Mouse (Mus musculus): ENCODE results near the gene Ski. TPM values are rescaled to one million over a fixed set of nuclear protein-coding genes. Genes with fewer than 3 reads are reported as not detected.

The Ski gene
- polyA plus RNA-seq, 1 experiment from 2014 or later: 14.5 TPM

DNA sequence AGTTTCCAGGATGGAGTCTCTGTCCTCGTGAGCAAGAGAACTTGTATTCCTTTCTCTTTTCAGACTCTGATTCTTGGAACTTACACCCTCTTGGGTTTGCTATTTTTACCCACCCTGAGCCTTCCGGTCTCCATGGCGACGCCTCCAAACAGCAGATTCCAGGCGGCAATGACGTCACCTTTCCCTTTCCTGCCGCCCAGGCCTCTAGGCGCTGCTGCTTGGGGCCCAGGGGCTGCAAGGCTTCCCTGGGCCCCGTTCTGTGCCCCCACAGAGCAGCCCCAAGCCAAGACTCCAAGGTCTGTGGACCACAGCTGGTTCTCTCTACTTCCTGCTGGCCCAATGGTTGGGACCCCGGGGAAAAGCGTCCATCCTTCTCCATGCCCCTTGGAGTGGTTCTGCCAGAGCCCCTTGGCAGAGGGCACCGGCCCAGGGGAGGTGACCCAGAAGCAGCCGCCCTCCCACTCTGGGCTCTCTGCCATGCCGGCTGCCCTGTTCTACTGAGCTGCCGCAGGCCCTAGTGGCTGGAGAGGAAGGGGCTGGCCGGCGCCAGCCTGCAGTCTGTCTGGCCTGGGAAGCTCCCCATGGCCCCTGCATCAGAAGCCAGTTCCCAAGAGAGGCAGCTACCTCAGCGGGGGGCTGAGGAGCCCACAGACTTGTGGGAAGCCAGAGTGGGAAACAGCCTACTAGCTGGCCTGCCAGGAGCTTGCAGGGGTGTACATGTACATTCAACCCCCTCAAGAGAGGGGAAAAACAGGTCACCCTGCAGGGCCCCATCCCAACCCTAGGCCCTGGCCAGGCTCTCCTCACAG lies 13.1 kb upstream of the Ski start:
- Histone ChIP-seq H3K9me3 (ENCODE audit: low read length) (no peaks in the 10 kb centered on the region), H3K4me3 (ENCODE audit: low read length) (no peak overlapping the region), H3K27me3 (ENCODE audit: insufficient read depth, low read length) (no peaks in the 10 kb centered on the region), H3K27ac (ENCODE audit: low read length) (peak overlapping the region; percentile 99), H3K4me2 (replicated peaks; ENCODE audit: low read depth, low read length) (peak overlapping the region; percentile 42), H3K36me3 (ENCODE audit: insufficient read depth, low read length) (no peaks in the 10 kb centered on the region), H3K4me1 (ENCODE audit: insufficient read depth, low read length) (peaks cover 59% of the 10 kb centered on the region), H3K9ac (replicated peaks; ENCODE audit: low read length) (peak overlapping the region; percentile 67)
- peak; percentile 74 for ATAC-seq (ENCODE audit: low FRiP score, low TSS enrichment)
- 11% methylated on average over 18 of the region's 18 CpGs for WGBS

DNA sequence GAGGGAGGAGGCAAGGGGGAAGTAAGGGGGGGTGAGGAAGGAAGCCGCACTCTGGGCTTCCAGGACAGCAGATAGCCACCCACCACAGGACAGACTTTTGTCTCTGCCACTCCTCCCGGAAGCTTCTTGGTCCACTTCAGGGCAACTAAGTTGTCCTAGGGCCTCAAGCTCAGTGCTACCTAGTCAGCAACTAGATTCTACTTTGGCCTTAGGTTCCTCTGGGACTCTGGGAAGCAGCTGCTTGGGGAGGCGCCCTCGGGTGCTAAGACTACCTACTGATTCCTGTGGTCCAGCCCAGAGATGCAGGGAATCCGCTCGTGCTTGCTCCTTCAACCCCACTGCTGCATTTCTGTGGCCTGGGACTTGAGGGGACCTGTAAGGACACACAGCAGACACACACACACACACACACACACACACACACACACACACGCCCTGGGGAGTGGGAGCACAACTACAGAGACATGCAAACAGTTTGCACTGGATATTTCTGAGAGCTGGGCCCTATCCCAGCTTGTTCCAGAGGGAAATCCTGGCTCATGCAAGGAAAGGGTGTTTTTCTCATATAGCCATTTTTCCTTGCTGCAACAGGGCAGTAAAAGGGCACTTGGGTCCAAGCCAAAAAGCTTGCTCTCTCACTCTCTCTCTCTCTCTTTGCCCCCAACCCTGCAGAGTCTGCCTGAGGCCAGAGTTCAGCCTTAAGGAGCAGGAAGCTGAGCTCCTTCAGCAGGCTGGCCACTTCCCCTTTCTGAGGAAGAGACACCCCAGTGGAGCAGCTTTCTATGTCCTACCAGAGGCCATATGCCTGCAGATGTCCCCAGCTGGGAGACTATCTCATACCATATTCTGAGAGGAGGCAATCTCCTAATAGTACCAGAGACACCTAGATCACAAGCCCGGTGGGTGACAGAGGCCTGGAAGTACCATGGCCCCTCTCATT lies 12.2 kb upstream of the Ski start:
- Histone ChIP-seq H3K4me1 (ENCODE audit: insufficient read depth, low read length) (peaks cover 59% of the 10 kb centered on the region), H3K9ac (replicated peaks; ENCODE audit: low read length) (peak overlapping the region; percentile 67), H3K4me3 (ENCODE audit: low read length) (no peak overlapping the region), H3K9me3 (ENCODE audit: low read length) (no peaks in the 10 kb centered on the region), H3K27ac (ENCODE audit: low read length) (peak overlapping the region; percentile 99), H3K36me3 (ENCODE audit: insufficient read depth, low read length) (no peaks in the 10 kb centered on the region), H3K27me3 (ENCODE audit: insufficient read depth, low read length) (no peaks in the 10 kb centered on the region), H3K4me2 (replicated peaks; ENCODE audit: low read depth, low read length) (peak overlapping the region; percentile 42)
- 49% methylated on average over 8 of the region's 8 CpGs for WGBS
- ATAC-seq (ENCODE audit: low FRiP score, low TSS enrichment): peak; percentile 20; the same call in 1 of the 2 replicates

DNA sequence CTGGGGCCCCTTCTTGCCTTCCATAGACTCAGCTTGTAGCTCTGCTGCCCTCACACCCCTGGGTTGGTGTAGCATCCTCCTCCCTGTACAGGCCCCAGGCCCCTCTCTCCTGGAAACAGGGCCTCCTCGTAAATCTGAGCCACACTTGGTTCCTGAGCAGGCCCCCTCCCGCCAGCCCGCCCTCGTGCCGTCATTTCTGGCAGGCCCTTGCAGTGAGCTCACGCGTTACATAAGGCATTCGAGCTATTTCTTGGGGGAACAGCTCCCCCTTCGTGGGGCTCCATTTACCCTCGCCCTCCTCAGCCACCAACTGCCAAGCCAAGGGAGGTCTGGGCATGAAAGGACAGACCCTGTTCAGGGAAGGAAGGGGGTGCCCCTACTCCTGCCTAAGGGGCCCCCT lies 11.5 kb upstream of the Ski start:
- peak overlapping the region; percentile 67 for H3K9ac ChIP-seq (replicated peaks; ENCODE audit: low read length)
- 5% methylated on average over 10 of the region's 10 CpGs for WGBS
- H3K9me3 ChIP-seq (ENCODE audit: low read length): no peaks in the 10 kb centered on the region
- H3K27me3 ChIP-seq (ENCODE audit: insufficient read depth, low read length): no peaks in the 10 kb centered on the region
- no peaks in the 10 kb centered on the region for H3K36me3 ChIP-seq (ENCODE audit: insufficient read depth, low read length)
- H3K4me1 ChIP-seq (ENCODE audit: insufficient read depth, low read length): peaks cover 59% of the 10 kb centered on the region
- no peak overlapping the region for H3K4me3 ChIP-seq (ENCODE audit: low read length)
- ATAC-seq (ENCODE audit: low FRiP score, low TSS enrichment): peak; percentile 47
- 0 out of 2 replicates have a peak overlapping the region, but pooled peaks have one; percentile 42 for H3K4me2 ChIP-seq (replicated peaks; ENCODE audit: low read depth, low read length)
- peak overlapping the region; percentile 99 for H3K27ac ChIP-seq (ENCODE audit: low read length)

DNA sequence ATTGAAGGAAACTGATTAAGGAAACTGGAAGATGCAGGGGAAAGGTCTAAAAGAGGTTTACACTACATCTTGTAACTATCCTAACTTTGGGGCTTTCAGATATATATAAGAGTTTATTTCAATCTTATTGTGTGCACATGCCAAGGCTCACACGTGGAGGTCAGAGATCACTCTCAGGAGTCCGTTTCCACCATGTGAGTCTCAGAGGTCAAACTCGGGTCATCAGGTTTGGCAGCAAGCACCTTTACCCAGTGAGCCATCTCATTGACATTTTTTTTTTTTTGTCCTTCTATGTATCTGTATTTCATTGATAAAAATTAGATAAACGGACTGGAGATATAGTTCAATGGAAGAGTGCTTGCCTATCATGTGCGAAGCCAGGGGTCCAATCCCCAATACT lies 6.1 kb upstream of the Ski start:
- Histone ChIP-seq H3K27ac (ENCODE audit: low read length) (no peak overlapping the region), H3K4me1 (ENCODE audit: insufficient read depth, low read length) (peaks cover 14% of the 10 kb centered on the region), H3K27me3 (ENCODE audit: insufficient read depth, low read length) (no peaks in the 10 kb centered on the region), H3K36me3 (ENCODE audit: insufficient read depth, low read length) (no peaks in the 10 kb centered on the region), H3K4me3 (ENCODE audit: low read length) (no peak overlapping the region), H3K9ac (replicated peaks; ENCODE audit: low read length) (no peak overlapping the region), H3K9me3 (ENCODE audit: low read length) (no peaks in the 10 kb centered on the region), H3K4me2 (replicated peaks; ENCODE audit: low read depth, low read length) (no peak overlapping the region)
- 71% methylated on average over 5 of the region's 5 CpGs for WGBS
- ATAC-seq (ENCODE audit: low FRiP score, low TSS enrichment): no peak

DNA sequence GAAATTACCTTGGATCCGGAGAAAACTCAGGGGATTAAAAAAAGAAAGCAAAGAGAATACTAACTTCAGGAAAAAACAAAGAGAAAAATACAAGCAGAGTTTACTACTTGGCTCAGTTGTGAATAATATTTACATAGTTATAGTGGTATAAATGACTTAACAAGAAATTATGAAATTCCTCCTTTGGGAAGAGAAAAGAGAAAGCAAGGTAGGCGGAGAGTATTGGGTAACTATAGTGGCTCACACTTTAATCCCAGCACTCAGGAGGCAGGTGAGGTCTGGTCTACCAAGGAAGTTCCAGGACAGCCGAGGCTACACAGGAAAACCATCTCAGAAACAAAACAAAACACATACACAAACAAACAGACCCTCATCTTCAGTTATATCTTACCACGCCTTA lies 5.6 kb upstream of the Ski start:
- 78% methylated on average over 4 of the region's 4 CpGs for WGBS

DNA sequence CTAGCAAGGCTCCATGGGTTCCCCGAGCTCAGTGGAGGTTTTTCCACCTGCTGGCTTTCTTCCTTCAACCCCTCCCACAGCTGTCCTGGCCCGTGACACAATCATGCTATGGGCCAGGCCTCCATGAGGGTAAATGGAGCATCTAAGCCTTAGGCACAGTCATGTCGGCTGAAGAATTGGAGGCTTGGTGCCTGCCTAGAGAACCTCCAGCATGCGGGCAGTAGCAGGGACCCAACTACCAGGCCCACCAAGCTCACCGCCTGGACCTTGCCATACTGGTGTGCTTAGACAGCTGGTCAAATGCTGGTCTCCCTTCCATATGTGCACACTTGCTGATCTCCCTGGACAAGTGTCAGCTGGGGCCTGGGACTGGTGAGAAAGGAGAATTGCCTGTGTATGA lies 3.5 kb upstream of the Ski start:
- Histone ChIP-seq H3K9ac (replicated peaks; ENCODE audit: low read length) (no peak overlapping the region), H3K27ac (ENCODE audit: low read length) (no peak overlapping the region), H3K4me3 (ENCODE audit: low read length) (no peak overlapping the region), H3K4me1 (ENCODE audit: insufficient read depth, low read length) (peaks cover 13% of the 10 kb centered on the region), H3K36me3 (ENCODE audit: insufficient read depth, low read length) (no peaks in the 10 kb centered on the region), H3K4me2 (replicated peaks; ENCODE audit: low read depth, low read length) (no peak overlapping the region), H3K9me3 (ENCODE audit: low read length) (no peaks in the 10 kb centered on the region), H3K27me3 (ENCODE audit: insufficient read depth, low read length) (no peaks in the 10 kb centered on the region)
- ATAC-seq (ENCODE audit: low FRiP score, low TSS enrichment): no peak
- whole genome bisulfite sequencing: 72% methylated on average over 5 of the region's 5 CpGs

More for the DNA sequence above, 5.6 kb upstream of the Ski start:
- ATAC-seq (ENCODE audit: low FRiP score, low TSS enrichment): no peak
- Histone ChIP-seq H3K27ac (ENCODE audit: low read length) (no peak overlapping the region), H3K9me3 (ENCODE audit: low read length) (no peaks in the 10 kb centered on the region), H3K9ac (replicated peaks; ENCODE audit: low read length) (no peak overlapping the region), H3K4me2 (replicated peaks; ENCODE audit: low read depth, low read length) (no peak overlapping the region), H3K36me3 (ENCODE audit: insufficient read depth, low read length) (no peaks in the 10 kb centered on the region), H3K4me3 (ENCODE audit: low read length) (no peak overlapping the region), H3K4me1 (ENCODE audit: insufficient read depth, low read length) (peaks cover 10% of the 10 kb centered on the region), H3K27me3 (ENCODE audit: insufficient read depth, low read length) (no peaks in the 10 kb centered on the region)

DNA sequence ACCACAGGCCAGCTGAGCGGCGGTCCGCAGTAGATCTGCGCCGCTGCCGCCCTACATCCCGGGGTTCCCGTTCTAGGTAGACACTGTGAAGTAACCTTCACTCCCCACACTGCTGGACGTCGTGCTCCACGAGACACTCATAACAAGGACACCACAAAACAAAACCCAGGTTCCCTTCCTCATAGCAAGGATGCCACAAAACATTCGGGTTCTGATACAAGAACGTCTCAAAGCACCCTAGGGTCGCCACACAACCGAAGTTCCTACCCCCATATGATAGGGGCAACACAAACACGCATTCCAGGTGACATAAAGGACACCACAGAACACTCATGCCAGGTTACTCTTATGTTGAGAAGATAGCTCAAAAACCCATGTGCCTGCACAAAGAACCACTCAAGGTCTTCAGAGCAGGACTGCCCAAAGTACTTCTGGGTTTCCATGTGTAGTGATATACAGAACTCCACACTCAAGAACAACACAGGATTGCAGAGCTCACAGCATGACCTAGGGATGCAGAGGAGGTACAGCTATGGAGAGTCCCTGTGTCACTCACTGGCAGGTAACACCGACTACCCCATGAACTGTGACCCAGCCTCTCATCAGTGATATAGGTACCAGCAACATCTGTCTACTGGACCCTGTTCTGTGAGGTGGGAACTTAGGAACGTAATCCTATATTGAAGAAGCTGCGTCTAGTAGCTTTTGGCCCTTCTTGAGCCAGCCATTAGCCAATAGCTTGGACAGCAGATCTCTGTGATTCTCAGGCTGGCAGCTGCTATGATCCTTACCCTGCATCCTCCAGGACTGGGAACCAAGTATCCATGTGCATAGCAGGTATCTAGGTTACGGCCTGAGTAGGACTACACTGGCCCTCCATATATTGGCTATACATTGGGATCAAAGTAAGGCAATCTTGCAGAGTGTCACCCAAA lies 1.5 kb upstream of the Ski start:
- Histone ChIP-seq H3K4me3 (ENCODE audit: low read length) (peak overlapping the region; percentile 43), H3K27ac (ENCODE audit: low read length) (peak overlapping the region; percentile 93), H3K36me3 (ENCODE audit: insufficient read depth, low read length) (no peaks in the 10 kb centered on the region), H3K9me3 (ENCODE audit: low read length) (no peaks in the 10 kb centered on the region), H3K9ac (replicated peaks; ENCODE audit: low read length) (peak overlapping the region; percentile 88), H3K27me3 (ENCODE audit: insufficient read depth, low read length) (no peaks in the 10 kb centered on the region), H3K4me1 (ENCODE audit: insufficient read depth, low read length) (peaks cover 29% of the 10 kb centered on the region), H3K4me2 (replicated peaks; ENCODE audit: low read depth, low read length) (peak overlapping the region; percentile 97)
- no peak for ATAC-seq (ENCODE audit: low FRiP score, low TSS enrichment)
- WGBS: 36% methylated on average over 20 of the region's 20 CpGs

DNA sequence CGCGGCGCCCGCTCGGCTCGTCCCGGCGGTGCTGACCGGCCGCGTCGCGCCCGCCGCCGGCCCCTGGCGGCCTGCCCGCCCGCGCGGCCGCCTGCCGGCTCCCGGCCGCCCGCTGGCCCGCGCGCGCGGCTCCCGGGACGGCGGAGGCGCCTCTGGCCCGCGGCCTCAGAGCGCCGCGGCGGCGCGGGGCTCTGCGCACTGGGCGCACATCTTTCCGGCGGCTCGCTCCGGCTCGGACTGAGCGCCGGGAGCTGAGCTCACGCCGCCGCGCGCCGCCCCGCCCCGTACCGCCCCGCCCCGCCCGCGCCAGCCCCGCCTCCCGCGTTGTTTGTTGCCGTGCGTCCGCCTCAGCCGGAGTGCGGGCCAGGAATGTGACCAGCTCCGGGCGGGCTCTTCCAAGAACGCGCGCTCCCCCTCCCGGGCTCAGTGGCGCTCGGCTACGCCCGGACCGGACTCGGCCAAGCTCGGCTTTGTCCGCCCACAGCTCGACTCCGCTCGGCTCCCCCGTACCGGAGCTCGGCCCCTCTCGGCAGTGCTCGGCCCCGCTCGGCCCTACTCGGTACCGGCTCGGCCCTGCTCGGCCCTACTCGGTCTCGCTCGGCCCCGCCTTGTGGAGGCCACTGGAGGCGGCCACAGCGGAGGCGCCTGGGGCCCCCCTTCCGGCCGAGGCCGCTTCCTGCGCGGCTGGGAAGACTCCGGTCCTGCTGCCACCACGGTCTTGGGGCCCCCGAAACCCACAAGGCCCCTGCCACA lies 625 bp upstream of the Ski start:
- no peaks in the 10 kb centered on the region for H3K27me3 ChIP-seq (ENCODE audit: insufficient read depth, low read length)

More for the DNA sequence above, 625 bp upstream of the Ski start:
- Histone ChIP-seq H3K4me2 (replicated peaks; ENCODE audit: low read depth, low read length) (peak overlapping the region; percentile 97), H3K4me3 (ENCODE audit: low read length) (peak overlapping the region; percentile 89), H3K27ac (ENCODE audit: low read length) (peak overlapping the region; percentile 93), H3K4me1 (ENCODE audit: insufficient read depth, low read length) (peaks cover 38% of the 10 kb centered on the region), H3K36me3 (ENCODE audit: insufficient read depth, low read length) (no peaks in the 10 kb centered on the region), H3K9ac (replicated peaks; ENCODE audit: low read length) (peak overlapping the region; percentile 94), H3K9me3 (ENCODE audit: low read length) (no peaks in the 10 kb centered on the region)
- under 1% methylated on average over 75 of the region's 116 CpGs for WGBS
- ATAC-seq (ENCODE audit: low FRiP score, low TSS enrichment): peak; percentile 99

All from kidney, embryonic 16.5 days (tissue).